Mouse (Mus musculus) ES-Bruce4 (cell line): ENCODE measurements around the gene Hfe.

Experiments used
- CTCF ChIP-seq: IDR thresholded peaks from one replicate; pipeline ENCODE4 v1.8.1; 2011; ENCODE audit warnings: low read depth, low read length
- POLR2A ChIP-seq: IDR thresholded peaks from one replicate; pipeline ENCODE4 v1.8.1; 2011; ENCODE audit warnings: low read length; ENCODE audit not compliant: insufficient read depth

GRCm38 (mm10) chr13:23756790-23757189 lies 46.1 kb upstream of the Hfe start, which contains the start of gene Hist1h4b:
- no peak for TF ChIP-seq CTCF
- TF ChIP-seq POLR2A = peak; percentile 98
